Mouse (Mus musculus): Measurements from ENCODE around the gene Fmo5. TPM values are rescaled to one million over a fixed set of nuclear protein-coding genes. Genes with fewer than 3 reads are reported as not detected.

Fmo5 gene
- polyA plus RNA-seq, 1 experiment from 2014 or later = 2.8 TPM

- no peak for ATAC-seq (replicated peaks; ENCODE audit: insufficient number of reproducible peaks, low FRiP score, low TSS enrichment)
- Histone ChIP-seq H3K9ac (ENCODE audit: low read depth, low read length) (no peak overlapping the region), H3K9me3 (replicated peaks; ENCODE audit: control insufficient read depth, low read length) (no peaks in the 10 kb centered on the region), H3K4me2 (no peak overlapping the region), H3K4me3 (ENCODE audit: low read depth, low read length) (no peak overlapping the region), H3K27ac (ENCODE audit: low read depth, low read length) (no peak overlapping the region), H3K27me3 (ENCODE audit: control insufficient read depth, insufficient read depth, low read length) (no peaks in the 10 kb centered on the region), H3K36me3 (ENCODE audit: control insufficient read depth, insufficient read depth, low read length) (peaks cover 5% of the 10 kb centered on the region; the same call in 1 of the 2 replicates), H3K4me1 (ENCODE audit: control insufficient read depth, insufficient read depth, low read length) (no peaks in the 10 kb centered on the region)
- 79% methylated on average over 3 of the region's 3 CpGs for WGBS (ENCODE audit: insufficient replicate concordance)
Measured at GRCm38 (mm10) chr3:97600050-97600832, 28.4 kb upstream of the Fmo5 start.

DNA sequence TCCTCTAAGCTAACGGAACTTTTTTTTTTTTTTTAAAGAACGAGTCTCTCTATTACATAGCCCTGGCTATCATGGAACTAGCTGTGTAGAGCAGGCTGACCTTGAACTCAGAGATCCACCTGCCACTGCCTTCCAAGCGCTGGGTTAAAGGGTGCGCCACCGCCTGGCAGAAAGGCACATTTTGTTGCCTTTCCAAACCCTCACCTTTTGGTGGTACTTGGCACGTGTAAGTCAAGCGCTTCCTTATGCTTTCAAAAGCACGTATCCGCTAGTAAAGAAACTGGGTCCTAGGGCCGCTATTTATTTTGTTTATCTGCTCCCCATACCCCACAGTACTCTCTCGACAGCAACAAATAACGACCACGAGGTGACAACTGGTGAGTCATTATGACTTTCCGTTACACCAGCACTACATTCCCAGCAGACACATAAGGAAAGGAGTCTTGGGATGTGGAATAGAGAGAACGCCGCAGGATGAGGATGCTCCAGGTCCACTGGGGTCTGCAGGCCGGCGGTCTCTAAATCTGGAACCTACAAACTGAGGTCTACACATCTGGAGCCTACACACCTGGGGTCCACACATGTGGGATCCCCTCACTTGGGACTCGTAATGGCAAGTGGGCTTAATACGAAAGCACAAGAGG is 19.3 kb upstream of the Fmo5 start:
- Histone ChIP-seq H3K4me3 (ENCODE audit: low read depth, low read length) (peak overlapping the region; percentile 80), H3K36me3 (ENCODE audit: control insufficient read depth, insufficient read depth, low read length) (no peaks in the 10 kb centered on the region), H3K4me1 (ENCODE audit: control insufficient read depth, insufficient read depth, low read length) (no peaks in the 10 kb centered on the region), H3K9me3 (replicated peaks; ENCODE audit: control insufficient read depth, low read length) (no peaks in the 10 kb centered on the region), H3K9ac (ENCODE audit: low read depth, low read length) (peak overlapping the region; percentile 88), H3K4me2 (peak overlapping the region; percentile 90), H3K27ac (ENCODE audit: low read depth, low read length) (peak overlapping the region; percentile 93), H3K27me3 (ENCODE audit: control insufficient read depth, insufficient read depth, low read length) (no peaks in the 10 kb centered on the region)
- 3% methylated on average over 20 of the region's 20 CpGs for WGBS (ENCODE audit: insufficient replicate concordance)
- ATAC-seq (replicated peaks; ENCODE audit: insufficient number of reproducible peaks, low FRiP score, low TSS enrichment) = peak; percentile 43; the same call in 1 of the 2 replicates

- WGBS (ENCODE audit: insufficient replicate concordance) = under 1% methylated on average over 56 of the region's 56 CpGs
- Histone ChIP-seq H3K36me3 (ENCODE audit: control insufficient read depth, insufficient read depth, low read length) (no peaks in the 10 kb centered on the region), H3K9me3 (replicated peaks; ENCODE audit: control insufficient read depth, low read length) (no peaks in the 10 kb centered on the region), H3K9ac (ENCODE audit: low read depth, low read length) (peak within 1 kb of the TSS; percentile 88), H3K4me3 (ENCODE audit: low read depth, low read length) (peak within 1 kb of the TSS; percentile 80), H3K4me2 (peak within 1 kb of the TSS; percentile 90), H3K27me3 (ENCODE audit: control insufficient read depth, insufficient read depth, low read length) (no peaks in the 10 kb centered on the region), H3K27ac (ENCODE audit: low read depth, low read length) (peak within 1 kb of the TSS; percentile 93), H3K4me1 (ENCODE audit: control insufficient read depth, insufficient read depth, low read length) (no peaks in the 10 kb centered on the region)
- peak; percentile 89 for ATAC-seq (replicated peaks; ENCODE audit: insufficient number of reproducible peaks, low FRiP score, low TSS enrichment)
Measured at GRCm38 (mm10) chr3:97609845-97610410, 18.7 kb upstream of the Fmo5 start, which contains the start of gene Chd1l. Chd1l (minus strand) TSS chr3:97610203.

GRCm38 (mm10) chr3:97611021-97611420 is 17.6 kb upstream of the Fmo5 start:
- H3K27ac ChIP-seq (ENCODE audit: low read depth, low read length) = no peak overlapping the region
- ATAC-seq (replicated peaks; ENCODE audit: insufficient number of reproducible peaks, low FRiP score, low TSS enrichment) = no peak
- no peaks in the 10 kb centered on the region for H3K9me3 ChIP-seq (replicated peaks; ENCODE audit: control insufficient read depth, low read length)
- H3K9ac ChIP-seq (ENCODE audit: low read depth, low read length) = no peak overlapping the region
- H3K4me2 ChIP-seq = no peak overlapping the region
- H3K4me1 ChIP-seq (ENCODE audit: control insufficient read depth, insufficient read depth, low read length) = no peaks in the 10 kb centered on the region
- no peak overlapping the region for H3K4me3 ChIP-seq (ENCODE audit: low read depth, low read length)
- 92% methylated on average over 6 of the region's 6 CpGs for WGBS (ENCODE audit: insufficient replicate concordance)
- no peaks in the 10 kb centered on the region for H3K36me3 ChIP-seq (ENCODE audit: control insufficient read depth, insufficient read depth, low read length)
- no peaks in the 10 kb centered on the region for H3K27me3 ChIP-seq (ENCODE audit: control insufficient read depth, insufficient read depth, low read length)

- no peak overlapping the region for H3K27ac ChIP-seq (ENCODE audit: low read depth, low read length)
- 20% methylated on average over 1 of the region's 1 CpGs for WGBS (ENCODE audit: insufficient replicate concordance)
- ATAC-seq (replicated peaks; ENCODE audit: insufficient number of reproducible peaks, low FRiP score, low TSS enrichment) = no peak
Measured at GRCm38 (mm10) chr3:97615154-97615553, 13.4 kb upstream of the Fmo5 start.

DNA sequence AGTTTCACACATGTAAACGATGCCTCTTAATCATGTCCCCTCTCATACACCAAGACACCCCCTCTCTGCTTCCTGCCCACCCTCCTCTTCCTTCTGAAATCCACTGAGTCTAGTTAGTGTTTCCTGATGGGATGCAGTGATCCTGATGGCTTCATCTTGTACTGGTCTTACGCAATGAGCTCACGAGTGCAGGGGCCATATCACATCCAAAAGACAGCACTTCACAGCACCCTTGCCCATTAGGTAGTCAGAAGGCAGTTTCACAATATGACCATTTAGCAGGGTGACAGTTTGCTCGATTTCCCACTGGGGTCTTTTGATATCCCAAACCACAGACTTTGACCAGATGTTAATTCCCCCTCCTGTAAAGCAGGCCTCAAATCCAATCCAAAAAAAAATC is 12.7 kb upstream of the Fmo5 start:
- WGBS (ENCODE audit: insufficient replicate concordance) = 73% methylated on average over 4 of the region's 4 CpGs

More at GRCm38 (mm10) chr3:97615154-97615553, 13.4 kb upstream of the Fmo5 start:
- no peaks in the 10 kb centered on the region for H3K27me3 ChIP-seq (ENCODE audit: control insufficient read depth, insufficient read depth, low read length)
- no peak overlapping the region for H3K4me3 ChIP-seq (ENCODE audit: low read depth, low read length)
- no peak overlapping the region for H3K9ac ChIP-seq (ENCODE audit: low read depth, low read length)
- no peak overlapping the region for H3K4me2 ChIP-seq
- no peaks in the 10 kb centered on the region for H3K4me1 ChIP-seq (ENCODE audit: control insufficient read depth, insufficient read depth, low read length)
- H3K9me3 ChIP-seq (replicated peaks; ENCODE audit: control insufficient read depth, low read length) = no peaks in the 10 kb centered on the region
- H3K36me3 ChIP-seq (ENCODE audit: control insufficient read depth, insufficient read depth, low read length) = no peaks in the 10 kb centered on the region

GRCm38 (mm10) chr3:97617091-97617825 is 11.3 kb upstream of the Fmo5 start:
- Histone ChIP-seq H3K4me2 (no peak overlapping the region), H3K36me3 (ENCODE audit: control insufficient read depth, insufficient read depth, low read length) (no peaks in the 10 kb centered on the region), H3K9ac (ENCODE audit: low read depth, low read length) (no peak overlapping the region), H3K4me1 (ENCODE audit: control insufficient read depth, insufficient read depth, low read length) (no peaks in the 10 kb centered on the region), H3K27ac (ENCODE audit: low read depth, low read length) (no peak overlapping the region), H3K9me3 (replicated peaks; ENCODE audit: control insufficient read depth, low read length) (no peaks in the 10 kb centered on the region), H3K27me3 (ENCODE audit: control insufficient read depth, insufficient read depth, low read length) (no peaks in the 10 kb centered on the region), H3K4me3 (ENCODE audit: low read depth, low read length) (no peak overlapping the region)
- no peak for ATAC-seq (replicated peaks; ENCODE audit: insufficient number of reproducible peaks, low FRiP score, low TSS enrichment)
- WGBS (ENCODE audit: insufficient replicate concordance) = 88% methylated on average over 19 of the region's 19 CpGs

More for the DNA sequence above, 12.7 kb upstream of the Fmo5 start:
- no peak overlapping the region for H3K4me3 ChIP-seq (ENCODE audit: low read depth, low read length)
- H3K4me1 ChIP-seq (ENCODE audit: control insufficient read depth, insufficient read depth, low read length) = no peaks in the 10 kb centered on the region
- no peak overlapping the region for H3K4me2 ChIP-seq
- H3K36me3 ChIP-seq (ENCODE audit: control insufficient read depth, insufficient read depth, low read length) = no peaks in the 10 kb centered on the region
- H3K27me3 ChIP-seq (ENCODE audit: control insufficient read depth, insufficient read depth, low read length) = no peaks in the 10 kb centered on the region
- no peaks in the 10 kb centered on the region for H3K9me3 ChIP-seq (replicated peaks; ENCODE audit: control insufficient read depth, low read length)
- ATAC-seq (replicated peaks; ENCODE audit: insufficient number of reproducible peaks, low FRiP score, low TSS enrichment) = no peak
- H3K27ac ChIP-seq (ENCODE audit: low read depth, low read length) = no peak overlapping the region
- H3K9ac ChIP-seq (ENCODE audit: low read depth, low read length) = no peak overlapping the region

DNA sequence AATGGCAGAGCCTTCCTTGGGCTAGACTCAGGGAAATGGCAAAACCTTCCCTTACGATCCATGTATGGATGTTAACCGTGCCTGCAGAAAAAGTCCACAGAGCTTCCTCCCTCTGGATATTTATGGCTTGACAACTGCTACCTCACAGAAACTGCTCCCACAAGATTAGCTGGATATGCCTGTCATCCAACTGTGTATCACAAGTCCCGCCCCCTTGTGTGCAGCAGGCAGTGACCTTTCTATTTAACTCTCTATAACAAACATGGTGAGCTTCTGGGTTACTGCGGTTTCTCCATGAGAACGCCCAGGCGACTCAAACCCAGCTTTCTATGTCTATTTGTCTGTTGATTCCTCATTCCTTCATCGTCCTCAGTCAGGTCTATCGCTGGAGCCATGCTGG is 10.7 kb upstream of the Fmo5 start:
- H3K4me3 ChIP-seq (ENCODE audit: low read depth, low read length) = no peak overlapping the region
- no peaks in the 10 kb centered on the region for H3K27me3 ChIP-seq (ENCODE audit: control insufficient read depth, insufficient read depth, low read length)
- no peak for ATAC-seq (replicated peaks; ENCODE audit: insufficient number of reproducible peaks, low FRiP score, low TSS enrichment)
- H3K4me1 ChIP-seq (ENCODE audit: control insufficient read depth, insufficient read depth, low read length) = no peaks in the 10 kb centered on the region
- H3K9me3 ChIP-seq (replicated peaks; ENCODE audit: control insufficient read depth, low read length) = no peaks in the 10 kb centered on the region
- no peak overlapping the region for H3K9ac ChIP-seq (ENCODE audit: low read depth, low read length)
- H3K27ac ChIP-seq (ENCODE audit: low read depth, low read length) = no peak overlapping the region
- 77% methylated on average over 8 of the region's 8 CpGs for WGBS (ENCODE audit: insufficient replicate concordance)
- H3K4me2 ChIP-seq = no peak overlapping the region
- no peaks in the 10 kb centered on the region for H3K36me3 ChIP-seq (ENCODE audit: control insufficient read depth, insufficient read depth, low read length)
